Mouse (Mus musculus): ENCODE data around the gene Ccdc24. TPM values are rescaled to one million over a fixed set of nuclear protein-coding genes. Genes with fewer than 3 reads are reported as not detected.

Ccdc24 gene
- polyA plus RNA-seq, 1 experiment from 2014 or later, result 1.0 TPM

GRCm38 (mm10) chr4:117834845-117835530 is 37.4 kb downstream of the Ccdc24 start:
- peak; percentile 50 for ATAC-seq
- H3K4me3 ChIP-seq (replicated peaks), result peak overlapping the region; percentile 66
- H3K27ac ChIP-seq, result peak overlapping the region; percentile 82
- under 1% methylated on average over 36 of the region's 36 CpGs for WGBS
- peak overlapping the region; percentile 74 for H3K9ac ChIP-seq
- H3K9me3 ChIP-seq, result no peaks in the 10 kb centered on the region
- no peaks in the 10 kb centered on the region for H3K36me3 ChIP-seq
- peak overlapping the region; percentile 88 for H3K4me2 ChIP-seq (replicated peaks)
- H3K4me1 ChIP-seq (replicated peaks), result peaks cover 32% of the 10 kb centered on the region
- no peaks in the 10 kb centered on the region for H3K27me3 ChIP-seq (replicated peaks)

- no peaks in the 10 kb centered on the region for H3K27me3 ChIP-seq (replicated peaks)
- H3K4me2 ChIP-seq (replicated peaks), result peak within 1 kb of the TSS; percentile 88
- H3K9ac ChIP-seq, result peak within 1 kb of the TSS; percentile 74
- peak within 1 kb of the TSS; percentile 82 for H3K27ac ChIP-seq
- no peak for ATAC-seq
- H3K4me3 ChIP-seq (replicated peaks), result peak within 1 kb of the TSS; percentile 66
- WGBS, result 25% methylated on average over 3 of the region's 3 CpGs
- peaks cover 37% of the 10 kb centered on the region for H3K4me1 ChIP-seq (replicated peaks)
- no peaks in the 10 kb centered on the region for H3K36me3 ChIP-seq
- no peaks in the 10 kb centered on the region for H3K9me3 ChIP-seq
These were observed 37.9 kb downstream of the Ccdc24 start, which contains the start of gene Slc6a9 for GRCm38 (mm10) chr4:117834457-117834844. TSS of gene Slc6a9 (plus strand) at chr4:117834506.

- no peak overlapping the region for H3K9ac ChIP-seq
These were observed 40.3 kb downstream of the Ccdc24 start for GRCm38 (mm10) chr4:117831920-117832691.

GRCm38 (mm10) chr4:117831499-117831898 is 40.9 kb downstream of the Ccdc24 start:
- no peak for ATAC-seq
- H3K27ac ChIP-seq, result no peak overlapping the region

More at GRCm38 (mm10) chr4:117831920-117832691, 40.3 kb downstream of the Ccdc24 start:
- H3K4me1 ChIP-seq (replicated peaks), result peaks cover 35% of the 10 kb centered on the region
- H3K4me3 ChIP-seq (replicated peaks), result no peak overlapping the region
- H3K4me2 ChIP-seq (replicated peaks), result no peak overlapping the region
- no peaks in the 10 kb centered on the region for H3K27me3 ChIP-seq (replicated peaks)
- H3K36me3 ChIP-seq, result no peaks in the 10 kb centered on the region
- ATAC-seq, result no peak
- no peak overlapping the region for H3K27ac ChIP-seq
- no peaks in the 10 kb centered on the region for H3K9me3 ChIP-seq
- 68% methylated on average over 9 of the region's 9 CpGs for WGBS

GRCm38 (mm10) chr4:117830801-117831200 is 41.6 kb downstream of the Ccdc24 start:
- peaks cover 32% of the 10 kb centered on the region for H3K4me1 ChIP-seq (replicated peaks)

More at GRCm38 (mm10) chr4:117831499-117831898, 40.9 kb downstream of the Ccdc24 start:
- no peak overlapping the region for H3K9ac ChIP-seq
- H3K4me3 ChIP-seq (replicated peaks), result no peak overlapping the region
- no peaks in the 10 kb centered on the region for H3K9me3 ChIP-seq
- peaks cover 32% of the 10 kb centered on the region for H3K4me1 ChIP-seq (replicated peaks)
- no peak overlapping the region for H3K4me2 ChIP-seq (replicated peaks)
- H3K36me3 ChIP-seq, result no peaks in the 10 kb centered on the region
- WGBS, result 77% methylated on average over 2 of the region's 2 CpGs
- H3K27me3 ChIP-seq (replicated peaks), result no peaks in the 10 kb centered on the region

GRCm38 (mm10) chr4:117830124-117830551 is 42.2 kb downstream of the Ccdc24 start:
- H3K4me2 ChIP-seq (replicated peaks), result peak overlapping the region; percentile 49
- ATAC-seq, result peak; percentile 92
- peak overlapping the region; percentile 30; the same call in 1 of the 2 replicates for H3K9ac ChIP-seq
- peak overlapping the region; percentile 59 for H3K27ac ChIP-seq
- H3K4me3 ChIP-seq (replicated peaks), result no peak overlapping the region
- H3K9me3 ChIP-seq, result no peaks in the 10 kb centered on the region
- no peaks in the 10 kb centered on the region for H3K36me3 ChIP-seq
- no peaks in the 10 kb centered on the region for H3K27me3 ChIP-seq (replicated peaks)
- 3% methylated on average over 5 of the region's 5 CpGs for WGBS
- peaks cover 32% of the 10 kb centered on the region for H3K4me1 ChIP-seq (replicated peaks)

More at GRCm38 (mm10) chr4:117830801-117831200, 41.6 kb downstream of the Ccdc24 start:
- no peaks in the 10 kb centered on the region for H3K36me3 ChIP-seq
- H3K9ac ChIP-seq, result no peak overlapping the region
- H3K27ac ChIP-seq, result no peak overlapping the region
- no peaks in the 10 kb centered on the region for H3K9me3 ChIP-seq
- no peaks in the 10 kb centered on the region for H3K27me3 ChIP-seq (replicated peaks)
- no peak overlapping the region for H3K4me3 ChIP-seq (replicated peaks)
- ATAC-seq, result no peak
- 88% methylated on average over 9 of the region's 9 CpGs for WGBS
- H3K4me2 ChIP-seq (replicated peaks), result no peak overlapping the region

GRCm38 (mm10) chr4:117829260-117830123 is 42.9 kb downstream of the Ccdc24 start:
- Histone ChIP-seq H3K4me2 (replicated peaks) (peak overlapping the region; percentile 49), H3K4me1 (replicated peaks) (peaks cover 28% of the 10 kb centered on the region), H3K4me3 (replicated peaks) (no peak overlapping the region), H3K27ac (peak overlapping the region; percentile 59), H3K9me3 (no peaks in the 10 kb centered on the region), H3K9ac (peak overlapping the region; percentile 30; the same call in 1 of the 2 replicates), H3K36me3 (no peaks in the 10 kb centered on the region), H3K27me3 (replicated peaks) (no peaks in the 10 kb centered on the region)
- 8% methylated on average over 12 of the region's 12 CpGs for WGBS
- peak; percentile 65 for ATAC-seq

- H3K36me3 ChIP-seq, result no peaks in the 10 kb centered on the region
- no peaks in the 10 kb centered on the region for H3K27me3 ChIP-seq (replicated peaks)
- H3K4me1 ChIP-seq (replicated peaks), result peaks cover 23% of the 10 kb centered on the region
- no peak for ATAC-seq
- no peak overlapping the region for H3K4me2 ChIP-seq (replicated peaks)
- H3K4me3 ChIP-seq (replicated peaks), result no peak overlapping the region
- no peak overlapping the region for H3K27ac ChIP-seq
- no peak overlapping the region for H3K9ac ChIP-seq
- WGBS, result 67% methylated on average over 8 of the region's 8 CpGs
- no peaks in the 10 kb centered on the region for H3K9me3 ChIP-seq
These were observed 43.7 kb downstream of the Ccdc24 start for GRCm38 (mm10) chr4:117828572-117829145.

- no peak for ATAC-seq
- 90% methylated on average over 10 of the region's 10 CpGs for WGBS
- no peaks in the 10 kb centered on the region for H3K9me3 ChIP-seq
- no peaks in the 10 kb centered on the region for H3K27me3 ChIP-seq (replicated peaks)
- H3K9ac ChIP-seq, result no peak overlapping the region
- H3K36me3 ChIP-seq, result no peaks in the 10 kb centered on the region
- H3K4me3 ChIP-seq (replicated peaks), result no peak overlapping the region
- H3K27ac ChIP-seq, result no peak overlapping the region
- H3K4me1 ChIP-seq (replicated peaks), result no peaks in the 10 kb centered on the region
- no peak overlapping the region for H3K4me2 ChIP-seq (replicated peaks)
These were observed 54.3 kb downstream of the Ccdc24 start for GRCm38 (mm10) chr4:117818032-117818431.

- ATAC-seq, result no peak
- WGBS, result 75% methylated on average over 5 of the region's 5 CpGs
These were observed 55.6 kb downstream of the Ccdc24 start for GRCm38 (mm10) chr4:117816776-117817175.

More at GRCm38 (mm10) chr4:117816776-117817175, 55.6 kb downstream of the Ccdc24 start:
- Histone ChIP-seq H3K4me1 (replicated peaks) (no peaks in the 10 kb centered on the region), H3K4me2 (replicated peaks) (no peak overlapping the region), H3K4me3 (replicated peaks) (no peak overlapping the region), H3K36me3 (no peaks in the 10 kb centered on the region), H3K27me3 (replicated peaks) (no peaks in the 10 kb centered on the region), H3K9me3 (no peaks in the 10 kb centered on the region), H3K9ac (no peak overlapping the region), H3K27ac (no peak overlapping the region)

All from intestine, embryonic 15.5 days (tissue).